13 mouse cellular contexts compared by ENCODE assay signal in the genomic region with DNA sequence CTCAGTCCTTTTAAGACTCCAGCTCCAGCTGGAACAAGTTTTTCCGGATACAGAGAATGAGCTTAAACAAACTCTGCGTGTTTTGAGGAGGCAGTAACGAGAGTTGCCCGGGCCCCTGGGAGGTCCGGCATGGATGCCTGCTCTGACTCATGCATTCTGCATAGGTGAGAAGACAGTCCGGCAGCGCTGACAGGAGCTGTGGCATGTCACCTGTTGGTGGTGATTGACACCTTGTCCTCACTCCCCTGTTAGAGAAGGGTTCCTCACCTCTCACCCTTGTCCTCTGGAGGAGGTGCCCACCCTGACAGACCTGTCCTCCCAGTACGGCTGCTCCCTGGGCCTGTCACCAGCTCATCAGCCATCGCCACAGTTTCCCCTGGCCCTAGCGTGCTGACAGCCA.
DNase-seq lines count a peak whose midpoint lies in the region; ATAC-seq and TF ChIP-seq lines count a peak whose summit lies in the region.
"Had no signal": no experiment of that assay in that cellular context is flagged by ENCODE, and none has a peak within 500 bp of the region (broad histone marks: within the 10 kb centered on the region; RNA-seq: fewer than 3 reads in every experiment).

No protein-coding gene starts in this region.

- H3K36me3 ChIP-seq in heart, postnatal 0 days (replicated peaks; ENCODE audit: control insufficient read depth, insufficient read depth, low read length) = no peaks in the 10 kb centered on the region
- H3K36me3 ChIP-seq in lung, embryonic 16.5 days (ENCODE audit: control insufficient read depth, insufficient read depth, low read length) = no peaks in the 10 kb centered on the region
- no peaks in the 10 kb centered on the region for H3K36me3 ChIP-seq in intestine, postnatal 0 days (ENCODE audit: control insufficient read depth, insufficient read depth)
- H3K36me3 ChIP-seq: hindbrain, embryonic 10.5 days; midbrain, embryonic 13.5 days; neural tube, embryonic 12.5 days had no signal

- no peak for TF ChIP-seq POLR2A in lung, adult 2 months (IDR thresholded peaks at IDR 0.05; ENCODE audit: borderline replicate concordance, extremely low read depth, low read depth, low read length)

- no peak for TF ChIP-seq EP300 in heart, postnatal 0 days (IDR thresholded peaks at IDR 0.05; ENCODE audit: low read depth)

- H3K27me3 ChIP-seq in heart, postnatal 0 days (ENCODE audit: control insufficient read depth, insufficient read depth, low read length) = no peaks in the 10 kb centered on the region
- no peaks in the 10 kb centered on the region for H3K27me3 ChIP-seq in lung, embryonic 16.5 days (ENCODE audit: control insufficient read depth, insufficient read depth, low read depth, low read length)
- H3K27me3 ChIP-seq in intestine, postnatal 0 days (replicated peaks; ENCODE audit: control insufficient read depth, insufficient read depth, low read length) = no peaks in the 10 kb centered on the region
- H3K27me3 ChIP-seq: midbrain, embryonic 13.5 days; neural tube, embryonic 12.5 days had no signal

- ATAC-seq in heart, postnatal 0 days (ENCODE audit: insufficient read depth, low read depth) = peak; percentile 75
- ATAC-seq in lung, embryonic 16.5 days (ENCODE audit: low read depth) = peak; percentile 54
- ATAC-seq in intestine, postnatal 0 days = 0 out of 2 replicates have a peak, but pooled peaks have one; percentile 36
- ATAC-seq: midbrain, embryonic 13.5 days had no signal

- WGBS in heart, postnatal 0 days = 23% methylated on average over 10 of the region's 10 CpGs
- WGBS in lung, embryonic 16.5 days = 32% methylated on average over 10 of the region's 10 CpGs
- 73% methylated on average over 10 of the region's 10 CpGs for WGBS in lung, adult 2 months
- WGBS in intestine, postnatal 0 days = 47% methylated on average over 10 of the region's 10 CpGs

- H3K27ac ChIP-seq in heart, postnatal 0 days (ENCODE audit: low read depth) = peak overlapping the region; percentile 50
- peak overlapping the region; percentile 29 for H3K27ac ChIP-seq in lung, embryonic 16.5 days (ENCODE audit: low read length)
- H3K27ac ChIP-seq in intestine, postnatal 0 days (ENCODE audit: low read depth, low read length) = no peak overlapping the region
- H3K27ac ChIP-seq: hindbrain, embryonic 10.5 days; liver, embryonic 14.5 days; midbrain, embryonic 13.5 days; neural tube, embryonic 12.5 days had no signal

- no peaks in the 10 kb centered on the region for H3K9me3 ChIP-seq in heart, postnatal 0 days (replicated peaks; ENCODE audit: control insufficient read depth, low read length)
- no peaks in the 10 kb centered on the region for H3K9me3 ChIP-seq in lung, embryonic 16.5 days (ENCODE audit: control insufficient read depth, low read length)
- H3K9me3 ChIP-seq in intestine, postnatal 0 days (ENCODE audit: control insufficient read depth) = no peaks in the 10 kb centered on the region
- H3K9me3 ChIP-seq: hindbrain, embryonic 10.5 days; midbrain, embryonic 13.5 days; neural tube, embryonic 12.5 days had no signal

- H3K4me2 ChIP-seq in heart, postnatal 0 days (ENCODE audit: low read depth, low read length) = no peak overlapping the region
- no peak overlapping the region for H3K4me2 ChIP-seq in lung, embryonic 16.5 days (ENCODE audit: low read depth, low read length)
- no peak overlapping the region for H3K4me2 ChIP-seq in intestine, postnatal 0 days (replicated peaks; ENCODE audit: low read depth)
- H3K4me2 ChIP-seq: midbrain, embryonic 13.5 days; neural tube, embryonic 12.5 days had no signal

- intact Hi-C loops in heart, postnatal 14 days (cut with DNase I) = loop anchor here (5.0 kb wide), 1 partner anchor 55 kb away; no protein-coding TSS in a partner anchor
- intact Hi-C loops in left cerebral cortex, postnatal 14 days (cut with DNase I) = no loop called here

- H3K4me3 ChIP-seq in heart, postnatal 0 days (ENCODE audit: low read depth, low read length) = no peak overlapping the region
- H3K4me3 ChIP-seq in lung, embryonic 16.5 days (ENCODE audit: low read length) = no peak overlapping the region
- H3K4me3 ChIP-seq in lung, adult 2 months (replicated peaks; ENCODE audit: extremely low read depth, low read depth, low read length) = no peak overlapping the region
- no peak overlapping the region for H3K4me3 ChIP-seq in intestine, postnatal 0 days (ENCODE audit: low read depth, low read length)
- H3K4me3 ChIP-seq: hindbrain, embryonic 10.5 days; midbrain, embryonic 13.5 days; neural tube, embryonic 12.5 days had no signal

- DNase-seq in heart, postnatal 0 days (ENCODE audit: low spot score) = no peak
- no peak for DNase-seq in heart, postnatal 14 days
- no peak for DNase-seq in lung, adult 2 months
- DNase-seq in urinary bladder, postnatal 25 days (ENCODE audit: low spot score) = peak; percentile 31
- no peak for DNase-seq in left cerebral cortex, postnatal 14 days (ENCODE audit: low spot score in 2 of 2)
- DNase-seq: adrenal gland, adult 8-10 months; cerebellum, postnatal 14 days had no signal

- TF ChIP-seq CTCF in heart, postnatal 0 days (IDR thresholded peaks at IDR 0.05; ENCODE audit: low read depth) = no peak
- TF ChIP-seq CTCF in lung, adult 2 months (IDR thresholded peaks at IDR 0.05; ENCODE audit: insufficient read depth, low read length) = no peak
- no peak for TF ChIP-seq CTCF in intestine, postnatal 0 days (IDR thresholded peaks at IDR 0.05; ENCODE audit: low read depth)

- H3K9ac ChIP-seq in heart, postnatal 0 days (replicated peaks; ENCODE audit: low read depth, low read length) = no peak overlapping the region
- H3K9ac ChIP-seq in lung, embryonic 16.5 days (ENCODE audit: low read length) = no peak overlapping the region
- no peak overlapping the region for H3K9ac ChIP-seq in intestine, postnatal 0 days (ENCODE audit: low read depth, low read length)
- H3K9ac ChIP-seq: liver, embryonic 14.5 days; midbrain, embryonic 13.5 days; neural tube, embryonic 12.5 days had no signal

- H3K4me1 ChIP-seq in heart, postnatal 0 days (ENCODE audit: control insufficient read depth, insufficient read depth) = peaks cover 13% of the 10 kb centered on the region
- H3K4me1 ChIP-seq in lung, embryonic 16.5 days (replicated peaks; ENCODE audit: control insufficient read depth, insufficient read depth, low read length) = peaks cover 23% of the 10 kb centered on the region
- no peaks in the 10 kb centered on the region for H3K4me1 ChIP-seq in lung, adult 2 months (ENCODE audit: control insufficient read depth, insufficient read depth, low read length)
- H3K4me1 ChIP-seq in intestine, postnatal 0 days (replicated peaks; ENCODE audit: control insufficient read depth, insufficient read depth, low read length) = peaks cover 8% of the 10 kb centered on the region; the same call in 1 of the 2 replicates
